Mouse (Mus musculus) A20 (cell line): Measurements from ENCODE around the gene Atp6v0b.

ENCODE experiments used
- DNase-seq: peaks from one replicate; pipeline ENCODE4 v3.0.0-alpha.2; 2011; ENCODE audit warnings: low read depth, low spot score

Gene Atp6v0b

GRCm38 (mm10) chr4:117908834-117909453 is 21.8 kb upstream of the Atp6v0b start:
- DNase-seq = no peak

GRCm38 (mm10) chr4:117906196-117906595 is 19.1 kb upstream of the Atp6v0b start:
- DNase-seq = no peak

GRCm38 (mm10) chr4:117904761-117905160 is 17.6 kb upstream of the Atp6v0b start:
- DNase-seq = no peak

GRCm38 (mm10) chr4:117904094-117904493 is 17.0 kb upstream of the Atp6v0b start:
- no peak for DNase-seq

GRCm38 (mm10) chr4:117898111-117898510 is 11.0 kb upstream of the Atp6v0b start:
- DNase-seq = no peak

GRCm38 (mm10) chr4:117896031-117896430 is 8.9 kb upstream of the Atp6v0b start:
- no peak for DNase-seq

- DNase-seq = no peak
These were observed 8.2 kb upstream of the Atp6v0b start for GRCm38 (mm10) chr4:117895339-117895738.

- DNase-seq = no peak
These were observed 7.5 kb upstream of the Atp6v0b start for GRCm38 (mm10) chr4:117894601-117895000.

GRCm38 (mm10) chr4:117893376-117893775 is 6.2 kb upstream of the Atp6v0b start:
- peak; percentile 49 for DNase-seq

- peak; percentile 89 for DNase-seq
These were observed 4.6 kb upstream of the Atp6v0b start, which contains the start of gene Dph2 for GRCm38 (mm10) chr4:117891738-117892161. TSS of gene Dph2 (minus strand) at chr4:117892032.

- no peak for DNase-seq
These were observed 3.6 kb upstream of the Atp6v0b start for GRCm38 (mm10) chr4:117890750-117891149.

- no peak for DNase-seq
These were observed 2.9 kb upstream of the Atp6v0b start for GRCm38 (mm10) chr4:117890031-117890430.

GRCm38 (mm10) chr4:117889471-117889870 is 2.3 kb upstream of the Atp6v0b start:
- no peak for DNase-seq

- DNase-seq = no peak
These were observed 787 bp upstream of the Atp6v0b start for GRCm38 (mm10) chr4:117887920-117888319.

- no peak for DNase-seq
These were observed 489 bp downstream of the Atp6v0b start for GRCm38 (mm10) chr4:117886644-117887043.

GRCm38 (mm10) chr4:117885994-117886393 is 1.1 kb downstream of the Atp6v0b start:
- DNase-seq = no peak

- DNase-seq = no peak
These were observed 2.0 kb downstream of the Atp6v0b start for GRCm38 (mm10) chr4:117885093-117885492.

- no peak for DNase-seq
These were observed 3.0 kb downstream of the Atp6v0b start for GRCm38 (mm10) chr4:117884146-117884545.

GRCm38 (mm10) chr4:117882701-117883691 is 4.1 kb downstream of the Atp6v0b start, which contains the start of gene B4galt2:
TSS of gene B4galt2 (minus strand) at chr4:117883487.
- DNase-seq = no peak

- DNase-seq = no peak
These were observed 8.4 kb downstream of the Atp6v0b start for GRCm38 (mm10) chr4:117878703-117879102.

- peak; percentile 39 for DNase-seq
These were observed 8.8 kb downstream of the Atp6v0b start for GRCm38 (mm10) chr4:117878301-117878700.

GRCm38 (mm10) chr4:117873615-117874014 is 13.5 kb downstream of the Atp6v0b start:
- no peak for DNase-seq
